Mouse (Mus musculus) layer of hippocampus, adult 9-11 months (tissue): Measurements from ENCODE around the gene Aebp2.
A peak's percentile ranks its signal among the peaks of the same experiment; 100 is the strongest.

ENCODE experiments used
- DNase-seq: peaks from one replicate; pipeline ENCODE4 v3.0.0; 2022

Gene Aebp2

GRCm38 (mm10) chr6:140701259-140701658 lies 78.8 kb downstream of the Aebp2 start:
- DNase-seq: no peak

DNA sequence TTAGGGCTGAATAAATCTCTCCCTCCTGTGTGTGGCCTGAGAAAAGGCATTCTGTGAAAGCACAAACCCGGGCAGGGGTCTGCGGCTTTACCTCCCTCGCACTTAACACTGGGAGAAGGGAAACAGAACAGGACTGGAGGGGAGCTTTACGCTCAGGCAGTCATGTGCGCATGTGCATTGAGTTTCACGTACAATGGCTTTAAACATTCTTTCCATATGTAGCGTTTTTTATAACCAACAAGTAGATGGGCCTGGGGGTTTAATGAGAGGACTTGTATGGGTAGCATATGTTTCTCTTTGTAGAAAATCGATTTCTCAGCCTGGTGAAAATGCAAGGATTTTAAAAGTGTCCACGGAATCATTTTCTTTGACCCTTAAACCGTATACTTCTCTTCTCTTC lies 82.7 kb downstream of the Aebp2 start:
- DNase-seq: no peak

- DNase-seq: no peak
Measured at GRCm38 (mm10) chr6:140706056-140706455, 83.6 kb downstream of the Aebp2 start.

- DNase-seq: no peak
Measured at GRCm38 (mm10) chr6:140708059-140708458, 85.6 kb downstream of the Aebp2 start.

- DNase-seq: no peak
Measured at GRCm38 (mm10) chr6:140709415-140710107, 87.1 kb downstream of the Aebp2 start.

- peak; percentile 46 for DNase-seq
Measured at GRCm38 (mm10) chr6:140712754-140713153, 90.3 kb downstream of the Aebp2 start.

- DNase-seq: peak; percentile 51
Measured at GRCm38 (mm10) chr6:140714905-140715365, 92.5 kb downstream of the Aebp2 start.

DNA sequence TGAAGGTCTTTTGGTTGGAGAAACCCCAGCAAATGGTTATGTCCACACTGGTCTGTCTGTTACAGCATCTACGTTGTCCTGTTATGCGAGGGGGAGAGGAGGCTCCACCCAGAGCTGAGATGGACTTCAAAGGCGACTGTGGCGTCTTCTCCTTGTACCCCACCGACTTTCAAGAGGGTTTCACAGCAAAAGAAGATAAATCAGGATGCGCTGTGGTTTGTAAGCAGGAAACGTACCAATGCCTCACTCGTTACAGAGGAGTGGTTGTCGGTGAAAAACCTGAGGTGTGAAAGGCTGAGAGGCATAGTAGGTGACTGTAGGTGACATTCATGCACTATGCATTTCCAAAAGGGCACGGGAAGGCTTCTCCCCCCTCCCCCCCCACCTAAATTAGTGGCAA lies 99.6 kb downstream of the Aebp2 start:
- no peak for DNase-seq
